Mouse (Mus musculus) cerebellum, adult 2 months (tissue): Measurements from ENCODE around the gene Dennd1a. TPM values are rescaled to one million over a fixed set of nuclear protein-coding genes. Genes with fewer than 3 reads are reported as not detected.

Experiments used
- DNase-seq, 2 experiments: peaks; one replicate each; pipeline ENCODE4 v3.0.0; 2021
- H3K27ac ChIP-seq: fragments of 200-500 bp; 2 replicates; pipeline ENCODE4 v1.5.1; 2012; ENCODE audit warnings: low read length, control low read depth, inconsistent platforms; ENCODE audit not compliant: insufficient read depth
- H3K27me3 ChIP-seq: fragments of 200-500 bp; 2 replicates; pipeline ENCODE4 v1.6.1; 2012; ENCODE audit warnings: inconsistent platforms, mild to moderate bottlenecking, low read length, moderate library complexity; ENCODE audit not compliant: control insufficient read depth, insufficient read depth
- H3K4me1 ChIP-seq: fragments of 200-500 bp; 2 replicates; pipeline ENCODE4 v1.6.1; 2011; ENCODE audit warnings: low read length; ENCODE audit not compliant: control insufficient read depth, insufficient read depth
- H3K4me3 ChIP-seq: fragments of 200-500 bp; replicated peaks from 2 replicates; pipeline ENCODE3; 2011; ENCODE audit warnings: mild to moderate bottlenecking, low read depth, low read length, control low read depth; ENCODE audit not compliant: insufficient read depth
- CTCF ChIP-seq: fragments of 200-500 bp; IDR thresholded peaks from 2 replicates; pipeline ENCODE4 v1.5.1; 2011; ENCODE audit warnings: low read depth, mild to moderate bottlenecking, control low read depth, low read length, moderate library complexity, borderline replicate concordance; ENCODE audit not compliant: insufficient read depth
- POLR2A ChIP-seq: fragments of 200-500 bp; IDR thresholded peaks from 2 replicates; pipeline ENCODE4 v1.6.1; 2011; ENCODE audit warnings: low read length, control low read depth, borderline replicate concordance; ENCODE audit not compliant: insufficient read depth
- WGBS: fragments of 180-500 bp; shearing (Covaris S2); methylation state at CpG from one replicate; pipeline ENCODE4 v1.1.7; 2018; 5-methylcytosine and 5-hydroxymethylcytosine counted together
- polyA plus RNA-seq: library from polyadenylated mRNA; depleted of rRNA; stranded (reverse); fragments of >200 nt; gene quantifications from 2 replicates; pipeline ENCODE4 v1.2.3, GENCODE M21; 2012

Dennd1a gene
- polyA plus RNA-seq, 1 experiment = 38.0 TPM

DNA sequence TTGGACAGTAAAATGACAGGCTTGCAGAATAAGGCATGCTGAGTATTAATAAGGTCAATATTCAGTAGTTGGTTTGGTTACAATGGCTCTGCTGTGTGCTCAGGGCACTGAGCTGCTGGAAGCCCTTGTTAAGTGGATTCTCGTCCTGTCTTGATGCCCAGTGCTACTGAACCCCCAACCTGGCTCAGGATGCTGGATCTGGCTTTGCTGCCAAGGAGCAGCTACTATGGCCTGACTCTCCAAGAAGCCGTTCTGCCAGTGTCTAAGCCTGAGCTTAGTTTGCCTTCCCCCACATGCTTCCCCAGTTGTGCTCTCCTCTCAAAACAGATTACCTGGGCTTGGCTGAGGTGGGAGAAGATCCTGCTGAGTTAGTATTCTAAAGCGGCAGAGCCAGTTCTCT, 25.7 kb upstream of the Dennd1a start:
- DNase-seq = no peak
- no peak for TF ChIP-seq POLR2A
- TF ChIP-seq CTCF = no peak
- no peaks in the 10 kb centered on the region for H3K27me3 ChIP-seq
- H3K27ac ChIP-seq = no peak overlapping the region
- no peak overlapping the region for H3K4me3 ChIP-seq
- no peaks in the 10 kb centered on the region for H3K4me1 ChIP-seq
- 20% methylated on average over 3 of the region's 3 CpGs for WGBS

DNA sequence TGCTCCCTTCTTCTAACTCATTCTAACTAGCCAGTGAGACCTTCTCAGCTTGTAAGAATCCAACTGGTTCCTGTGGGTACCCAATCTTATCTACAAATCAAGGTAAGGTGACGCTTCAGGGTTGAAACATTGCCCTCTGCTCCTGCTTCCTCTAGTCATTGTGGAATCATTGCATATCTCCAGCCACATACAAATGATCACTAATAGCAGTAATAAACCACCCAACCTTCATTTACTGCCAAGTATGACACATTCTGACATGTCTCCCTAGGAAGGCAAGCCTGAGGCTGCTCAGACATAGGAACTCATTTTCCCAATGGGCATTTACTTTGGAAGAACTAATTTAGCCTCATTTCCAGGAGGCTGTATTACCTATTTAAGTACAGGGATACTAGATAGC, 18.0 kb upstream of the Dennd1a start:
- no peak for TF ChIP-seq CTCF
- TF ChIP-seq POLR2A = no peak
- no peak for DNase-seq
- Histone ChIP-seq H3K4me3 (no peak overlapping the region), H3K27ac (no peak overlapping the region), H3K4me1 (no peaks in the 10 kb centered on the region), H3K27me3 (no peaks in the 10 kb centered on the region)
- WGBS = 97% methylated on average over 1 of the region's 1 CpGs

DNA sequence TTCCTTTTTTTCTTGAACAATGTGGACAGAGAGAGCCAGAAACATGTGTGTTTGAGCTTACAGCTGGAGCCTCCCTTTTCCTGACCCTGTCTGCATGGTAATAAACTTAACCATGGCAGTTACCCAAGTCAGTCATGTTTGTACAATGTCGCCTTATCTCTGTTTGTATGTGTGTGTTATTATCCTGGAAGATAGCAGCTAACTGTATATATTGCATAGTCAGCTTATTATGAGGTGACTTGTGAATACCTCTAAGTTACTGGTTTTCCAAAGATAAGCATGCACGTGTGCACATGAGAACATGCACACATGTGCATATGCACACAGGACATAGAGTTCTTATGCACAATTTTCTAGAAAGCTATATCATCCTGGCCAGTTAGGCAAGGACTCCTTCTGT, 13.8 kb upstream of the Dennd1a start:
- TF ChIP-seq CTCF = no peak
- no peak for DNase-seq
- 89% methylated on average over 2 of the region's 2 CpGs for WGBS
- H3K27me3 ChIP-seq = no peaks in the 10 kb centered on the region
- H3K4me3 ChIP-seq = no peak overlapping the region
- no peak overlapping the region for H3K27ac ChIP-seq
- H3K4me1 ChIP-seq = no peaks in the 10 kb centered on the region

DNA sequence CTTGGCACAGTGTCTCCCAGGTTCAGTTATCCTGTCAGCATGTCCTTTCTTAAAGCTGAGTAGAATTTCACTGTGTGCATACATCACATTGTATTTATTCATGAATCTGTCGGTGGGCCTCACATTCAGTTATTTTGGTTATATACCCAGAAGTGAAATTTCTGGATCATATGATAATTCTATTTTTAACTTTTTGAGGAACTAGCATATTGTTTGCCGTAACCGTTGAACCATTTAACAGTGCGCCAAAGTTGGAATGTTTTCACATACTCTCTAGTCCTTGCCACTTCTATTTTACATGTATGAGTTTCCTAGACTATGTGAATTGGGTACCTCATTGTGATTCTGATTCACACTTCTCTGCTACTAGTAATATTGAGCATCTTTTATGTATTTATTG, 8.7 kb upstream of the Dennd1a start:
- H3K27me3 ChIP-seq = no peaks in the 10 kb centered on the region
- DNase-seq = no peak
- no peaks in the 10 kb centered on the region for H3K4me1 ChIP-seq
- WGBS = 92% methylated on average over 4 of the region's 4 CpGs
- TF ChIP-seq POLR2A = no peak
- TF ChIP-seq CTCF = no peak
- no peak overlapping the region for H3K4me3 ChIP-seq
- no peak overlapping the region for H3K27ac ChIP-seq

DNA sequence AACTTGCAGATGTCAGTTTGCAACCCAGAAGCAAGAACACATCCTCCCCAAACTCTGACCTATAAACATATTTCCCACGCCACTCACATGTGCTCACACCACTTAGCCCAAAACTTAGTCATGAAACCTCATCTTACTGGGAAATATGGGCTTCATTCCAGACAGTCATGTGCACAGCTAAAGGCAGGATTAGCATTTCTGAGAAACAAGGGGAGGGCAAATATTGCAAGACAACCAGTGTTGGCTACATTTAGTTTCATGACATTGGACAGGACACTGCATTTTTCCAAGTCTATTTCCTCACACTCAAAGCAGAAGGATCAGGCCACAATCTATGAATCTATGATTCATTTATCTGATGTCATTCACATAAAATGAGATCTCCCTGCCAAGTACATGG, 4.3 kb upstream of the Dennd1a start:
- H3K4me1 ChIP-seq = no peaks in the 10 kb centered on the region
- no peaks in the 10 kb centered on the region for H3K27me3 ChIP-seq
- no peak for TF ChIP-seq CTCF
- no peak for TF ChIP-seq POLR2A
- H3K4me3 ChIP-seq = no peak overlapping the region
- 76% methylated on average over 1 of the region's 1 CpGs for WGBS
- H3K27ac ChIP-seq = no peak overlapping the region
- DNase-seq = no peak

DNA sequence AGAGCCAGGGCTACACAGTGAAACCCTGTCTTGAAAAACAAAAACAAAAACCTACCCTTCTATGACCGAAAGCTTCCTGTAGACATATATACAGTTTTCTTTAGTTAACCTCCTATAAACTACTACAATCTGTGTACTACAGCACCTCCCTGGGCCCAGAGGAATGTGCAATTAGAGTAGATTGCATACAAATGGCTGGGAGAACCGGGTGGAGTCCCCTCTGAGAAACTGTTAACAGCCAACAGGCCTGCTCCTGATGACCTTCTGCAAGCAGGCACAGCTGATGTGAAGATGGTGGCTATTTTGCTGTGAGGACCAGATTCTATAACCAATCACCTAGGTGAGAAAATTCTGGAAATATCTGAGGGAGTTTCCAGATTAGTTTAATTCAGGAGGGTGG, 1.0 kb upstream of the Dennd1a start:
- Histone ChIP-seq H3K27me3 (no peaks in the 10 kb centered on the region), H3K27ac (no peak overlapping the region), H3K4me3 (no peak overlapping the region), H3K4me1 (peaks cover 2% of the 10 kb centered on the region; the same call in 1 of the 2 replicates)
- DNase-seq = no peak
- 80% methylated on average over 2 of the region's 2 CpGs for WGBS
- TF ChIP-seq POLR2A = no peak
- TF ChIP-seq CTCF = no peak

DNA sequence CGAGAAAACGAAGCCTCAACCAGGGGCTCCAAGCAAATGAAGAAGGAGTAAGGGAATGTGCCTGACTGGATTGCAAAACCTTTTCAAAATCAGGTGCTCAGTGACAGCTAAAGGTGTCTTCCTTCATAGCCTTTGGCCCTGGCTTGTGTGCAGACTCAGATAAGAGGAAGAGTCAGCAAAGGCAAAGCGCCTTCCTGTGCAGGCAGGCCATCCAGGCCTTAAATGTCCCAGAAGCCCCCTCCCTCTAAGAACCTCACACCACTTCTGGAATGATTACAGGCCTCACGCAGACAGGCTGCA, 807 bp downstream of the Dennd1a start:
- H3K27me3 ChIP-seq = no peaks in the 10 kb centered on the region
- 9% methylated on average over 4 of the region's 4 CpGs for WGBS
- TF ChIP-seq POLR2A (no peak), CTCF (no peak)
- peak overlapping the region; percentile 83 for H3K4me3 ChIP-seq
- peaks cover 2% of the 10 kb centered on the region; the same call in 1 of the 2 replicates for H3K4me1 ChIP-seq
- peak in 1 of 2 experiments; percentile 11 for DNase-seq
- H3K27ac ChIP-seq = no peak overlapping the region

DNA sequence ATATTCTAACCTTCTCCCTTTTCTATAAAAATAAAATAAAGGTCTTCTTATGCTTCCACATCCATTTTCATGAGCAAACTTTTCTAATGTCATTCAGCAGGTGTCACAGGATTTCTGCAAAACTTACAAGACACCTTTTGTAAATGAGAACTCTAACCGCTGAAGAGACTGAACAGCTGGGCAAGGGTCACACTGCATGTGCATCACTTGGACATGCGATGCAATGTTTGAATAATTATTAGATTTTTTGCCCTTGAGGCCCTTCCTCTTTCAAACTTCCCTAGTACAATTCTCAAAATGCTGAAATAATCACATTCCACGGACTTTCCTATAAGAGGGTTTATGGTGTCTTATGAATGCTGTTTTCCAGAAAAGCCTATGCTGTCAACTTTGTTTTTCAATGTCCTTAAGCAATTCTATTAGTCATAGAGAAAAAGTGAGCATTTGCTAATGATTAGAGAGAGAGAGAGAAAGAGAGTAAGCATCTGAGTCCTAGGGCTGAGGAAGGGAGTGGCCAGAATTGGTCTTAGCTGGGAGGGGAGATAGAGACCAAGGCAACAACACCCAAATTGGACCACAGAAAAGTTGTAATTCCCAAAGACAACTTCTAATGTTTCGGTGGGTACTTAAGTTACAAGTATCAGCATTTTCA, 1.3 kb downstream of the Dennd1a start:
- no peaks in the 10 kb centered on the region for H3K27me3 ChIP-seq
- WGBS = 63% methylated on average over 4 of the region's 4 CpGs
- DNase-seq = no peak
- H3K4me3 ChIP-seq = peak overlapping the region; percentile 83
- TF ChIP-seq CTCF (no peak), POLR2A (no peak)
- no peak overlapping the region for H3K27ac ChIP-seq
- peaks cover 2% of the 10 kb centered on the region; the same call in 1 of the 2 replicates for H3K4me1 ChIP-seq
